Mouse (Mus musculus) intestine, embryonic 16.5 days (tissue): ENCODE measurements around the gene Olfr212. TPM values are rescaled to one million over a fixed set of nuclear protein-coding genes. Genes with fewer than 3 reads are reported as not detected.
"Not testable (repeated sequence)": the region's sequence is repeated elsewhere in the genome, so short reads cannot be mapped to it uniquely, and the experiment has no call there.

Experiments
- ATAC-seq: fragments of 200-750 bp; cut with Nextera tagmentation; 2 replicates; pipeline ENCODE4 v1.8.0; 2017; ENCODE audit warnings: moderate TSS enrichment, moderate library complexity
- H3K27ac ChIP-seq: fragments of 300-500 bp; sonication (generic); 2 replicates; pipeline ENCODE4 v1.5.1; 2014; ENCODE audit warnings: mild to moderate bottlenecking, low read length
- H3K27me3 ChIP-seq: fragments of 300-500 bp; sonication (generic); replicated peaks from 2 replicates; pipeline ENCODE4 v1.6.1; 2014; ENCODE audit warnings: low read length, control low read depth, mixed read lengths; ENCODE audit not compliant: control insufficient read depth, insufficient read depth
- H3K36me3 ChIP-seq: fragments of 300-500 bp; sonication (generic); 2 replicates; pipeline ENCODE4 v1.6.1; 2014; ENCODE audit warnings: low read length, control low read depth; ENCODE audit not compliant: control insufficient read depth, insufficient read depth
- H3K4me1 ChIP-seq: fragments of 300-500 bp; sonication (generic); 2 replicates; pipeline ENCODE4 v1.6.1; 2014; ENCODE audit warnings: low read length, control low read depth, mixed read lengths; ENCODE audit not compliant: control insufficient read depth, insufficient read depth
- H3K4me2 ChIP-seq: fragments of 300-500 bp; sonication (generic); 2 replicates; pipeline ENCODE4 v1.6.1; 2014; ENCODE audit warnings: low read depth, low read length, control low read depth
- H3K4me3 ChIP-seq: fragments of 300-500 bp; sonication (generic); 2 replicates; pipeline ENCODE4 v1.5.1; 2014; ENCODE audit warnings: mild to moderate bottlenecking, low read length
- H3K9ac ChIP-seq: fragments of 300-500 bp; sonication (generic); 2 replicates; pipeline ENCODE4 v1.6.1; 2014; ENCODE audit warnings: low read depth, low read length
- H3K9me3 ChIP-seq: fragments of 300-500 bp; sonication (generic); 2 replicates; pipeline ENCODE4 v1.6.1; 2016; ENCODE audit warnings: low read length, control low read depth; ENCODE audit not compliant: control insufficient read depth
- WGBS: fragments of 180-500 bp; shearing (Covaris S2); extraction: QIAGEN DNeasy Blood & Tissue Kit; methylation state at CpG from one replicate; pipeline ENCODE4 v1.1.7; 2014; 5-methylcytosine and 5-hydroxymethylcytosine counted together
- polyA plus RNA-seq: library from polyadenylated mRNA; unstranded; fragments of >200 nt; fragmentation: Nextera tagmentation; extraction: Ambion mirVana; gene quantifications from 2 replicates; pipeline ENCODE4 v1.2.1, GENCODE M21; 2015

The Olfr212 gene
- polyA plus RNA-seq, 1 experiment from 2014 or later, result not detected

GRCm38 (mm10) chr6:116495960-116496359 lies 10.4 kb upstream of the Olfr212 start:
- Histone ChIP-seq H3K9me3 (no peaks in the 10 kb centered on the region), H3K4me1 (no peaks in the 10 kb centered on the region), H3K9ac (no peak overlapping the region), H3K27me3 (no peaks in the 10 kb centered on the region), H3K4me3 (no peak overlapping the region), H3K36me3 (no peaks in the 10 kb centered on the region), H3K4me2 (no peak overlapping the region), H3K27ac (no peak overlapping the region)
- WGBS, result 87% methylated on average over 1 of the region's 1 CpGs
- no peak for ATAC-seq

GRCm38 (mm10) chr6:116514832-116515231 lies 8.5 kb downstream of the Olfr212 start:
- no peak for ATAC-seq
- Histone ChIP-seq H3K27me3 (no peaks in the 10 kb centered on the region), H3K4me1 (no peaks in the 10 kb centered on the region), H3K9me3 (no peaks in the 10 kb centered on the region), H3K4me2 (no peak overlapping the region), H3K4me3 (no peak overlapping the region), H3K36me3 (no peaks in the 10 kb centered on the region), H3K9ac (no peak overlapping the region), H3K27ac (no peak overlapping the region)

- no peak within 1 kb of the TSS for H3K4me3 ChIP-seq
- no peak within 1 kb of the TSS for H3K27ac ChIP-seq
- H3K9ac ChIP-seq, result no peak within 1 kb of the TSS
- no peak within 1 kb of the TSS for H3K4me2 ChIP-seq
- H3K9me3 ChIP-seq, result no peaks in the 10 kb centered on the region
- no peaks in the 10 kb centered on the region for H3K36me3 ChIP-seq
- no peaks in the 10 kb centered on the region for H3K27me3 ChIP-seq
- no peaks in the 10 kb centered on the region for H3K4me1 ChIP-seq
- WGBS, result 89% methylated on average over 1 of the region's 1 CpGs
- ATAC-seq, result no peak
These were observed 31.8 kb downstream of the Olfr212 start, which contains the start of gene Olfr213 for GRCm38 (mm10) chr6:116538156-116538555. Olfr213 (plus strand) TSS chr6:116538456.

- no peaks in the 10 kb centered on the region for H3K4me1 ChIP-seq
- H3K4me2 ChIP-seq, result no peak overlapping the region
- 79% methylated on average over 2 of the region's 2 CpGs for whole genome bisulfite sequencing
- H3K4me3 ChIP-seq, result no peak overlapping the region
- H3K36me3 ChIP-seq, result no peaks in the 10 kb centered on the region
- no peak for ATAC-seq
- no peaks in the 10 kb centered on the region for H3K27me3 ChIP-seq
- no peak overlapping the region for H3K9ac ChIP-seq
- H3K27ac ChIP-seq, result no peak overlapping the region
- no peaks in the 10 kb centered on the region for H3K9me3 ChIP-seq
These were observed 36.2 kb downstream of the Olfr212 start for GRCm38 (mm10) chr6:116542500-116542899.

- 96% methylated on average over 11 of the region's 11 CpGs for WGBS
- not testable (repeated sequence) for H3K27me3 ChIP-seq, ATAC-seq, H3K36me3 ChIP-seq, H3K27ac ChIP-seq, H3K9me3 ChIP-seq, H3K4me1 ChIP-seq, H3K4me2 ChIP-seq, H3K4me3 ChIP-seq, H3K9ac ChIP-seq
These were observed 44.5 kb downstream of the Olfr212 start, which contains the start of gene Gm5580 for GRCm38 (mm10) chr6:116550841-116551240. Gm5580 (plus strand) TSS chr6:116551141.

GRCm38 (mm10) chr6:116553935-116554334 lies 47.6 kb downstream of the Olfr212 start, which contains the start of gene Olfr214:
Olfr214 (plus strand) TSS chr6:116554235.
- Histone ChIP-seq H3K4me3 (no peak within 1 kb of the TSS), H3K36me3 (no peaks in the 10 kb centered on the region), H3K9ac (no peak within 1 kb of the TSS), H3K9me3 (no peaks in the 10 kb centered on the region), H3K4me2 (no peak within 1 kb of the TSS), H3K4me1 (no peaks in the 10 kb centered on the region), H3K27ac (no peak within 1 kb of the TSS), H3K27me3 (no peaks in the 10 kb centered on the region)
- no peak for ATAC-seq
- 62% methylated on average over 1 of the region's 1 CpGs for WGBS

- Histone ChIP-seq H3K27ac (no peak overlapping the region), H3K36me3 (no peaks in the 10 kb centered on the region), H3K9ac (no peak overlapping the region), H3K4me2 (no peak overlapping the region), H3K4me3 (no peak overlapping the region), H3K27me3 (no peaks in the 10 kb centered on the region), H3K4me1 (no peaks in the 10 kb centered on the region), H3K9me3 (no peaks in the 10 kb centered on the region)
- WGBS, result 53% methylated on average over 3 of the region's 3 CpGs
- no peak for ATAC-seq
These were observed 48.6 kb downstream of the Olfr212 start for GRCm38 (mm10) chr6:116554952-116555351.

Other genes starting within 250 kb of the Olfr212 start
- 2.7 and 3.2 TPM in 2 replicates for gene Zfand4, start 242.3 kb upstream of the Olfr212 start, polyA plus RNA-seq
- gene March8, start 168.5 kb upstream of the Olfr212 start, polyA plus RNA-seq, result 29.9 and 33.0 TPM in 2 replicates
- gene Alox5, start 45.3 kb upstream of the Olfr212 start, polyA plus RNA-seq, result 2.0 TPM in 2 replicates
- gene Olfr211, start 17.4 kb upstream of the Olfr212 start, polyA plus RNA-seq, result not detected in 2 replicates
- not detected in 2 replicates for gene Olfr213, start 31.9 kb downstream of the Olfr212 start, polyA plus RNA-seq
- 0.49 and 0.53 TPM in 2 replicates for gene Gm5580, start 44.6 kb downstream of the Olfr212 start, polyA plus RNA-seq
- not detected in 2 replicates for gene Olfr214, start 47.7 kb downstream of the Olfr212 start, polyA plus RNA-seq
- gene Olfr215, start 77.7 kb downstream of the Olfr212 start, polyA plus RNA-seq, result not detected in 2 replicates
- gene Zfp422, start 122.5 kb downstream of the Olfr212 start, polyA plus RNA-seq, result 93.5 and 102 TPM in 2 replicates
- gene Depp1, start 144.1 kb downstream of the Olfr212 start, polyA plus RNA-seq, result 26.3 and 27.2 TPM in 2 replicates
- gene Rassf4, start 167.4 kb downstream of the Olfr212 start, polyA plus RNA-seq, result 8.6 and 9.2 TPM in 2 replicates
- 0.06 and 0.07 TPM in 2 replicates for gene Tmem72, start 210.4 kb downstream of the Olfr212 start, polyA plus RNA-seq